Mouse (Mus musculus): ENCODE measurements at regions not wholly inside any gene's neighbourhood (a gene's known extent, or its start where the extent isn't known, plus 50 kb on each side); places are given as distances from the start of the nearest gene placed in this dataset.
"Not testable (repeated sequence)": the region's sequence is repeated elsewhere in the genome, so short reads cannot be mapped to it uniquely, and the experiment has no call there.

- TF ChIP-seq CTCF (IDR thresholded peaks at IDR 0.05; ENCODE audit: low read depth, low read length); POLR2A (IDR thresholded peaks at IDR 0.05; ENCODE audit: extremely low read depth, insufficient read depth, low read length): not testable (repeated sequence)
Observed at GRCm38 (mm10) chr16:3127317-3127716, 463.5 kb upstream of the Olfr161 start.
